Comparison of ENCODE assay signal across 8 mouse cellular contexts in the genomic region with DNA sequence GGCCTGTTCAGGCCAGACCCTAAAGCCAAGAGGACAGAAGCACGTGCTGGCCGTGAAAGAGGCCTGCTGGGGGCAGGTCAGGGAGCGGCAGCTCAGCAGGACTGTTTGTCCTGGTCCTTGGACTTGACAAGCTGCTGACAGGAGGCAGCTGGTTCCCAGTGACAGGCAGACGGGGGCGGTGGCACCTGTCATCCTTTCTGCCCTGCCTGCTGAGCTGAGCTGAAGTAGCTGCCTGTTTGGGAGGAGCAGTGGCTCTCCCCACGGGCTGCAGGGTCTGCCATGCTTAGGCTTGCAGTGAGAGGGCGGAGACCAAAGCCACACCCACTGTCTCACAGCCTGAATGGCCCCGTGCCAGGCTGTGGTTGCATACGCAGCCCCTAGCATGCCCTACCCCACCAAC. TPM values are rescaled to one million over a fixed set of nuclear protein-coding genes. Genes with fewer than 3 reads are reported as not detected.
DNase-seq lines count a peak whose midpoint lies in the region; ATAC-seq and TF ChIP-seq lines count a peak whose summit lies in the region.
"Had no signal": no experiment of that assay in that cellular context is flagged by ENCODE, and none has a peak within 500 bp of the region (broad histone marks: within the 10 kb centered on the region; RNA-seq: fewer than 3 reads in every experiment).

No protein-coding gene starts in this region.

- DNase-seq in adrenal gland, postnatal 10 days = peak; percentile 34
- DNase-seq in cerebellum, adult 9-11 months = peak; percentile 87
- peak; percentile 33 to 58 for DNase-seq in frontal cortex, adult 2 months (ENCODE audit: extremely low spot score in 1 of 2, low spot score in 1 of 2)
- DNase-seq in heart, postnatal 4 days = peak; percentile 74
- DNase-seq in left cerebral cortex, postnatal 4 days = peak; percentile 84
- DNase-seq in midbrain, embryonic 10.5 days (ENCODE audit: low spot score) = peak; percentile 49
- peak; percentile 53 for DNase-seq in stomach, postnatal 0 days (ENCODE audit: low spot score)

- H3K4me1 ChIP-seq in midbrain, embryonic 10.5 days = peaks cover 24% of the 10 kb centered on the region
- peaks cover 6% of the 10 kb centered on the region for H3K4me1 ChIP-seq in stomach, postnatal 0 days (replicated peaks; ENCODE audit: control insufficient read depth, insufficient read depth)

- H3K9me3 ChIP-seq in midbrain, embryonic 10.5 days (replicated peaks) = no peaks in the 10 kb centered on the region
- H3K9me3 ChIP-seq in stomach, postnatal 0 days (ENCODE audit: control insufficient read depth, low read length) = no peaks in the 10 kb centered on the region

- H3K9ac ChIP-seq in stomach, postnatal 0 days (ENCODE audit: low read length) = 0 out of 2 replicates have a peak overlapping the region, but pooled peaks have one; percentile 1

- peaks cover 16% of the 10 kb centered on the region; the same call in 1 of the 2 replicates for H3K27me3 ChIP-seq in midbrain, embryonic 10.5 days (ENCODE audit: low read depth, poor library complexity, severe bottlenecking)
- H3K27me3 ChIP-seq in stomach, postnatal 0 days (ENCODE audit: control insufficient read depth, insufficient read depth, low read length) = no peaks in the 10 kb centered on the region

- intact Hi-C loops in left cerebral cortex, postnatal 4 days (cut with DNase I) = loop anchor here (5.0 kb wide), 1 partner anchor 138 kb away; no protein-coding TSS in a partner anchor

- no peak overlapping the region for H3K4me3 ChIP-seq in midbrain, embryonic 10.5 days
- H3K4me3 ChIP-seq in stomach, postnatal 0 days (ENCODE audit: low read depth, low read length) = no peak overlapping the region

- no peaks in the 10 kb centered on the region for H3K36me3 ChIP-seq in midbrain, embryonic 10.5 days
- no peaks in the 10 kb centered on the region for H3K36me3 ChIP-seq in stomach, postnatal 0 days (ENCODE audit: control insufficient read depth, insufficient read depth, low read length)

- no peak overlapping the region for H3K4me2 ChIP-seq in stomach, postnatal 0 days (replicated peaks; ENCODE audit: low read depth)

- 5% methylated on average over 9 of the region's 9 CpGs for WGBS in midbrain, embryonic 10.5 days
- WGBS in stomach, postnatal 0 days = 5% methylated on average over 9 of the region's 9 CpGs

- TF ChIP-seq EP300 in stomach, postnatal 0 days (optimal IDR thresholded peaks at IDR 0.05) = no peak

- 0 out of 2 replicates have a peak, but pooled peaks have one; percentile 4 for TF ChIP-seq CTCF in stomach, postnatal 0 days (IDR thresholded peaks at IDR 0.05; ENCODE audit: low read depth)

- ATAC-seq in stomach, postnatal 0 days (ENCODE audit: low FRiP score, low TSS enrichment) = peak; percentile 47

- H3K27ac ChIP-seq in midbrain, embryonic 10.5 days (replicated peaks) = peak overlapping the region; percentile 58; the same call in 1 of the 2 replicates
- no peak overlapping the region for H3K27ac ChIP-seq in stomach, postnatal 0 days (replicated peaks)
- H3K27ac ChIP-seq: macrophage had no signal

RNA-seq across cellular contexts. Expression of a gene that starts 50.4 kb away (rescaled TPM):
- total RNA-seq in adrenal gland, postnatal 10 days (2021) = not detected
- 0.23 and 0.28 TPM in 2 replicates for polyA plus RNA-seq in frontal cortex, adult 2 months (2012; rRNA removed)
- total RNA-seq in heart, postnatal 4 days (2021) = not detected
- not detected for total RNA-seq in left cerebral cortex, postnatal 4 days (2021)
- 0.07 TPM in 1 of 2 replicates, not detected in the other for polyA plus RNA-seq in midbrain, embryonic 10.5 days (2016; fragmentation: Nextera tagmentation; extraction: Ambion mirVana)
- polyA plus RNA-seq in stomach, postnatal 0 days (2015; fragmentation: Nextera tagmentation; extraction: Ambion mirVana) = 0.16 and 0.18 TPM in 2 replicates
- polyA plus RNA-seq: macrophage had no signal

RNA-seq across cellular contexts. Expression of a gene that starts 57.3 kb away (rescaled TPM):
- 100 to 1,000 TPM; 259 to 260 TPM for total RNA-seq in adrenal gland, postnatal 10 days (2021)
- 329 and 454 TPM in 2 replicates for polyA plus RNA-seq in frontal cortex, adult 2 months (2012; rRNA removed)
- 100 to 1,000 TPM; 198 to 214 TPM for total RNA-seq in heart, postnatal 4 days (2021)
- 100 to 1,000 TPM; 231 to 252 TPM for total RNA-seq in left cerebral cortex, postnatal 4 days (2021)
- polyA plus RNA-seq in midbrain, embryonic 10.5 days (2016; fragmentation: Nextera tagmentation; extraction: Ambion mirVana) = 368 and 378 TPM in 2 replicates
- 375 and 396 TPM in 2 replicates for polyA plus RNA-seq in stomach, postnatal 0 days (2015; fragmentation: Nextera tagmentation; extraction: Ambion mirVana)

Comparison
In these comparisons a context has a peak if more than half of its experiments do, and no peak if none do; other contexts are left out.
1. DNase-seq: peak in every context shown above with its lines; median percentile 87 in cerebellum, adult 9-11 months; 84 in left cerebral cortex, postnatal 4 days; 74 in heart, postnatal 4 days; 53 in stomach, postnatal 0 days; 49 in midbrain, embryonic 10.5 days; 46 in frontal cortex, adult 2 months; 34 in adrenal gland, postnatal 10 days.